Mouse (Mus musculus): ENCODE results near the gene Aasdh. TPM values are rescaled to one million over a fixed set of nuclear protein-coding genes. Genes with fewer than 3 reads are reported as not detected.

Aasdh gene
- 1.3 and 3.3 TPM in 2 replicates for polyA plus RNA-seq (2012; rRNA removed; ENCODE audit: low replicate concordance)

GRCm38 (mm10) chr5:76905405-76906154, at the start of gene Aasdh:
TSS of gene Aasdh (minus strand) at chr5:76905514.

DNA sequence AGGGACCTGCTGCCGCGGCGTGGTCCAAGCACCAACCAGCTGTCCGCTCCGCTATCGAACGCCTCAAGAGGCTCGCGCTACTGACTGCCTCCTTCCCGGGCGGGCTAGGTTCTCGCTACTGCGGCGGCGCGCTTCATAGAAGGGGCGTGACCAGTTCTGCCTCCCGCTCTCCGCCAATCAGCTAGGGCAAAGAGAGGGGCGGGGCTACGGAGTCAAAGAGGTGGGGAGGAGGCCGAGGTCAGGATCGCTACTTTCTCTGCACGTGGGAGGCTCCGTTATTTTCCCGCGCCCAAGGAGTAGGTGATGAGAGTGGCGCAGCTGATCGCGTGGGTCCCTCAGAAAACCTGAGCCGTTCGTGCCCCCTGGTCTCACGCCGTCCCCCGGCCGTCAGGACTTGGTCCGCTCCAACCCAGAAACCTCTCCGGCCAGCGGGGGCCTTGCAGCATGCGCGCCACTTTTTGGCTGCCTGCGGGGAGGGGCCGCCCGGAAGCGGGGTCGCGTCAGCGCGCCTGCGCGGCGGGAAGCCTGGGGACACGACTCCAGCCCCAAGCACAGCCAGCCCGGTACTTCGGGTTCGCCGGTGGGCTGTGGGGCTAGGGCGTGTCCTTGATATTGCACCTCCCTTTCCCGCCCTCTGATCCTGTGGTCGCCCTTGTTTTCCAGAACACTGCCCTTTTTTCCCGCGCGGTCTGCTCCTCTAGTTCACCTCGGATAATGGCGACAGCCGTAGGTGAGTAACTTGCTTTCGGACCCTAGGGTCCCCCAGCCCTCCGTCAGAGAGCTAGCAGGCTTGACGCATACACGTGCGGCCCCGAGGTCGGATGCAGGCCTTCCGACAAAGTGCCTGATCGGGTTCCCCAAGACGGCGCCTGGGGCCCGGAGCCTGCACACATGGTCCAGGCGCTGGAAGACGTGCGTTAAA, 46.1 kb upstream of the Aasdh start, which contains the start of the genes Paics and Ppat:
Paics (plus strand) TSS at position 202 of the 922 bp plus-strand sequence.
Ppat (minus strand) TSS at position 473 of the 922 bp plus-strand sequence.

Other genes with a start within 250 kb of the Aasdh start
- 11.4 and 20.4 TPM in 2 replicates for gene C530008M17Rik, start 249.0 kb downstream of the Aasdh start, polyA plus RNA-seq (2012; rRNA removed; ENCODE audit: low replicate concordance)
- gene Paics, start 45.8 kb upstream of the Aasdh start, polyA plus RNA-seq (2012; rRNA removed; ENCODE audit: low replicate concordance) = 6.1 and 11.0 TPM in 2 replicates
- 0.53 and 1.1 TPM in 2 replicates for gene Ppat, start 46.1 kb upstream of the Aasdh start, polyA plus RNA-seq (2012; rRNA removed; ENCODE audit: low replicate concordance)
- gene Srp72, start 69.2 kb upstream of the Aasdh start, polyA plus RNA-seq (2012; rRNA removed; ENCODE audit: low replicate concordance) = 2.9 and 5.4 TPM in 2 replicates
- not detected in 2 replicates for gene Arl9, start 98.5 kb upstream of the Aasdh start, polyA plus RNA-seq (2012; rRNA removed; ENCODE audit: low replicate concordance)
- 0.19 and 1.4 TPM in 2 replicates for gene Thegl, start 110.5 kb upstream of the Aasdh start, polyA plus RNA-seq (2012; rRNA removed; ENCODE audit: low replicate concordance)
- gene Hopx, start 209.6 kb upstream of the Aasdh start, polyA plus RNA-seq (2012; rRNA removed; ENCODE audit: low replicate concordance) = 110 and 177 TPM in 2 replicates